Mouse (Mus musculus) myocyte (in vitro differentiated cells): Measurements from ENCODE around the gene Prpf31.

Experiments
- E2F4 ChIP-seq: IDR thresholded peaks from one replicate; pipeline ENCODE4 v1.6.1; 2011; ENCODE audit warnings: mild to moderate bottlenecking, control low read depth, moderate library complexity; ENCODE audit not compliant: insufficient read depth
- MAX ChIP-seq: IDR thresholded peaks from one replicate; pipeline ENCODE4 v1.6.1; 2011; ENCODE audit warnings: low read depth, mild to moderate bottlenecking, control low read depth
- MYOD1 ChIP-seq, 3 experiments: IDR thresholded peaks; one replicate each; pipeline ENCODE4 v1.6.1; 2011; ENCODE audit warnings: control low read depth in 2 of 3, low read depth in 2 of 3, mild to moderate bottlenecking in 2 of 3, moderate library complexity in 1 of 3; ENCODE audit not compliant: insufficient read length in 2 of 3, control insufficient read depth in 1 of 3
- POLR2A ChIP-seq: IDR thresholded peaks from one replicate; pipeline ENCODE4 v1.6.1; 2011; ENCODE audit warnings: low read depth, mild to moderate bottlenecking, control low read depth, moderate library complexity; ENCODE audit not compliant: insufficient read length
- POLR2AphosphoS2 ChIP-seq: IDR thresholded peaks from one replicate; pipeline ENCODE4 v1.6.1; 2011; ENCODE audit warnings: low read depth, control low read depth; ENCODE audit not compliant: insufficient read length
- TCF12 ChIP-seq: IDR thresholded peaks from one replicate; pipeline ENCODE4 v1.6.1; 2011; ENCODE audit warnings: mild to moderate bottlenecking, control low read depth; ENCODE audit not compliant: poor library complexity, insufficient read depth, severe bottlenecking
- TCF3 ChIP-seq: IDR thresholded peaks from one replicate; pipeline ENCODE4 v1.6.1; 2011; ENCODE audit warnings: low read depth, control low read depth; ENCODE audit not compliant: insufficient read length
- USF1 ChIP-seq: IDR thresholded peaks from one replicate; pipeline ENCODE4 v1.6.1; 2011; ENCODE audit warnings: low read depth, mild to moderate bottlenecking, control low read depth, moderate library complexity

GRCm38 (mm10) chr7:3644348-3644671 lies 14.5 kb downstream of the Prpf31 start:
- TF ChIP-seq MAX (no peak), POLR2A (no peak), E2F4 (no peak), TCF12 (no peak), TCF3 (no peak), MYOD1 (IDR thresholded peaks at IDR 0.05; ENCODE audit: control insufficient read depth in 1 of 3, insufficient read length in 2 of 3, low read depth in 2 of 3) (no peak), USF1 (no peak), POLR2AphosphoS2 (no peak)
